Mouse (Mus musculus) megakaryocyte, adult 5-6 weeks (primary cell): ENCODE results near the gene Fbxl12. TPM values are rescaled to one million over a fixed set of nuclear protein-coding genes. Genes with fewer than 3 reads are reported as not detected.
"Not testable (repeated sequence)": the region's sequence is repeated elsewhere in the genome, so short reads cannot be mapped to it uniquely, and the experiment has no call there.

ENCODE experiments used
- ATAC-seq: 2 replicates; pipeline ENCODE4 v1.8.0; 2016; ENCODE audit warnings: mild to moderate bottlenecking, inconsistent platforms; ENCODE audit not compliant: poor library complexity, severe bottlenecking
- total RNA-seq, 2 experiments: library from RNA; stranded (forward) in 1 of 2; stranded (reverse) in 1 of 2; fragments of 153-499, 151-499 nt in 1 of 2; fragments of 221-1000, 200-1000 nt in 1 of 2; gene quantifications; 2 replicates each; pipeline versions ENCODE4 v1.2.3 to v1.2.4; 2015 to 2017

Fbxl12 gene
- total RNA-seq, 2 experiments from 2014 or later = 4.1 to 20.1 TPM

DNA sequence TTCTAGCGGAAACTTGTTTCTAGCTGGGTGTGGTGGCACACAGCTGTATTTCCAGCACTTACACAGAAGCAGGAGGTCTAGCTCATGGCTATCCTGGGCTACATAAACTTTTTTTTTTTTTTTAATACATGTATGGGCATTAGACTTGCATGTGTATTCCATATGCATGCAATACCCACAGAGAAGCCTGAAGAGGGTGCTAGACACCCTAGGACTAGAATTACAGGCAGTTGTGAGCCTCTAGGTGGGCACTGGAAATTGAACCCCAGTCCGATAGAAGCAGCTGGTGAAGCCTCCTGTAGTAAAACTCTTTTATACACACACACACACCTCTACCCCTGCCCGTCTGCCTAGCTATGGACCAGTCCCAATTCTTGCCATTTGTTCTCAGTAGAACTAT is 9.3 kb upstream of the Fbxl12 start:
- no peak for ATAC-seq

- ATAC-seq = peak; percentile 11
Observed at GRCm38 (mm10) chr9:20652260-20652658, 7.7 kb upstream of the Fbxl12 start.

DNA sequence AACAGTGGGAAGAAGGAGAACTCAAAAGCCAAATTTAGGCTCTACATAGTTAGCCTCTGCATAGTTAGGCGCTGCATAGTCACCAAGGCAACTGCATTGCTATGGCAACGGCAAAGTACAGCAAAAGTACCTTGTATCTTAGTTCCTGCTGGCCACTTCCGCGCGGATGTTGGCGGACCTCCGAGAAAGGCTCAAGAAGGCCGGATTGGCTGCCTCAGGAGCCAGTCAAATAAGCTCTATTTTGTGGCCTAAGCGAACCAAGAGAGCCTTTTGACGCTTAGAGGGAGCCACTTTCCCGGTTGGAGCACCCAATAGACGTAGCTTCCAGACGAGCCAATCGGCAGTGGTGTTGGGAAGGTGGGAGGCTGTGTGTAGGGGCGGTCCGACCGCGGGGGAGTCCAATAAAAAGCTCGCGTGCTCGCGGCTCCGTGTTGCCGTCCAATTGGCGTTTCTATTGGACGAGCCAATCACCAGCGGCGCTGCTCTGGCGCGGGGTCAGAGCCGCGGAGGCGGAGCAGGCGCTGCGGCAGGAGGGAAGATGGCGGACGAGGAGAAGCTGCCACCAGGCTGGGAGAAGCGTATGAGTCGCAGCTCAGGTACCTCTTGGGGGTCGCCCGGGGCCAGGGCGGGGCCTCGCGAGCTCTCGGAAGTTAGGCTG is 7.2 kb upstream of the Fbxl12 start, which contains the start of gene Pin1:
Pin1 (plus strand) TSS at position 494 of the 658 bp plus-strand sequence.
- ATAC-seq = peak; percentile 96

DNA sequence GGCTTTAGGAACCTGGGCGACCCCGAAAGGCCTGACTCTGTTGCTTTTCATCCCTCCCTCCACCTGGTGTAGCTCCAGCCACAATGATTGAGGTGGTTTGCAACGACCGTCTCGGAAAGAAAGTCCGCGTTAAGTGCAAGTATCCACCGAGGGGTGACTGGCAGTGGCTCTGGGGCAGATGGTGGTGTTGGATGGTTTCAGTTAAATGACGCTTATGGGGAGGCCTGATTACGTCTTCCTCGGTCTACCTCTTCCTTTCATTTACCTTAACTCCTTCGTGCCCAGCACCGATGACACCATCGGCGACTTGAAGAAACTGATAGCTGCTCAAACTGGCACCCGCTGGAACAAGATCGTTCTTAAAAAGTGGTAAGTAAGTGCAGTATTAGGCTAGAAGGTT is 554 bp upstream of the Fbxl12 start:
- ATAC-seq = peak; percentile 13

DNA sequence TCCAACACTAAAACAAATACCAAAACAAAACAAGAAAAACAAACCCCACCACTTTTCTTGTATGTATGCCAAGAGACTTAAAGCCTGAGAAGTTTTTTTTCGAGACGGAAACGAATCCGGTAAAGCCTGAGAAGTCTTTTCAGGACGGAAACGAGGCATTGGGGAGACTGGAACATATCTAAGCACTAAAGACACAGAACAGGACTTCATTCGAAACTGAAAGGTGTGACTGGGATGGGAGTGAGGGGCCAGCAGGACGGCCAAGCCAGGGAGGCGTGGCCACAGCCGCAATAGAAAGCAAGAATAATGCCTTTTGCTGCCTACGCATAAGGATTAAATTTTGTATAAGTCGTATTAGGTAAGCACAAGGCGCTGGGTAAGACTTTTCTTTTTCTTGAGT is 786 bp downstream of the Fbxl12 start:
- no peak for ATAC-seq

DNA sequence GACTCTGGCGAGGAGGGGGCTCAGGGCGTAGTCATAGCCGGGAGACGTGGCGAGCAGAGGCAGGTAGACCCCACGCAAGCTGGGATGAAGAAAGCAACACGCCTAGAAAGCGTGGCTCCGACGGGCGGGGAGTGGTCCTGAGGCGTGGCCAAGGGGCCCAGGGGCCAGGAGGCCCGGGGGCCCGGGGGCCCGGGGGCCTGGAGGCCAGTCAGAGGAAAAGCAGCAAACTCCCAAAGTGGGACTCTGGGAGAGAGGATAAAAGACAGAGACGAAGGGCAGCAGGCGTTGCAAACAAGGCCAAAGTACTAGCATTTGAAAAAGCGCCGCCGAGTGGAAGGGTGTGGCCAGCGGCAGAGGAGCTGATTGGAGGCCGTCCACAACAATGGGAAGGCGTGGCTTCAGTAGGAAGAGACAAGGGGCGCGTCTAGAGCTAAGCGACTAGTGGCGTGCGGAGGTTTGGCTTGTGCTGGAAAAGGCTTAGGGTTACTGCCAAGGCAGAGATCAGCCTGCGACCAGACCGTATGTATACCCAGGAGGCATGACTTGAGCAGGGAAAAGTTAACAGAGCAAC is 1.6 kb downstream of the Fbxl12 start:
- peak; percentile 84 for ATAC-seq

DNA sequence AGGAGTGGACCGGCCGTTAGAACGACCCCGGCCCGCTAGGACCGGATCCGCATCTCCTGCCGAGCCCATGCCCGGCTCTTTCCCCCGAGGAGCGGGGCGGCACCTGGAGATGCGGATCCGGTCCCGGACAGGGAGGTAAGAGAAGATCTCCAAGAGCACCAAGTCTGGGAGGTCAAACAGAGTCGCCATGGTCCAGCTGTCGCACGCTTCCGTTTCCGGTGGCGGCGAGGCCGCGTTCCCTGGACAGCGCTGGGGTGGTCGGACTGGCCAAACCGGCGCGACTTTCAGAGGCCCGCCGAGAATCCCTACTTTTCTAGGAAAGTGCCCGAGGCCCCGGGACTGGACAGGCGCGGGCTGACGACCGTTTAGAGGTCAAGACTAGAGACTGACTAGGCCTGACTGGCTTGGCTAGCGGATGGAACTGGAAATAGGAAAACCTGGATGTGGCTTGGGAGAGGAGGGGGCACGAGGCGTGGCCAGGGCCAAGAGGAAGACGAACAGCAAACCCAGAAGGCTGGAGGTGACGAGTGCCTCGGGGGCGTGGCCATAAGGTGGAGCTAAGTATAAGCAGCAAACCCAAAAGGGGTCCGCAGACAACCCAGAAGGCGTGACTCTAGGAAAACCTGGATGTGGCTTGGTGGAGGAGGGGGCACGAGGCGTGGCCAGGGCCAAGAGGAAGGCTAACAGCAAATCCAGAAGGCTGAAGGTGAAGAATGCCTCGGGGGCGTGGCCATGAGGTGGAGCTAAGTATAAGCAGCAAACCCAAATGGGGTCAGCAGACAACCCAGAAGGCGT is 2.3 kb downstream of the Fbxl12 start, which contains the start of gene Ubl5:
Ubl5 (plus strand) TSS at position 778 of the 795 bp plus-strand sequence.
- ATAC-seq = peak; percentile 24

DNA sequence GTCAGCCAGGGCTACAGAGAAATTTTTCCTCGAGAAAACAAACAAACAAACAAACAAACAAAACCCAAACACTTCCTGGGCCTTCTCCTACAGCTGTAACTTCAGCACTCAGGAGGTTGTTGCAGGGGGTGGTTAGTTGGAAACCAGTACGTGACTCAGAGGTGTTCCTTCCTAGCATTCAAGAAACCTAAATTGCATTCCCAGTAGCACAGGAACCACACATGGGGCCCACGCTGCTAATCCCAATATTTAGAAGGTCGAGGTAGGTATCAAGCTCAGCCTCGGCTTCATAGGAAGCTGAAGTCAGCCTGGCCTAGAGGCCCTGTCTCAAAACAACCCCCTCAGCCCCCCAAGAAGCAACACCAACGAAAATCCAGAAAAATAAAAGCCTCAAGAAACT is 3.1 kb downstream of the Fbxl12 start:
- ATAC-seq = no peak

DNA sequence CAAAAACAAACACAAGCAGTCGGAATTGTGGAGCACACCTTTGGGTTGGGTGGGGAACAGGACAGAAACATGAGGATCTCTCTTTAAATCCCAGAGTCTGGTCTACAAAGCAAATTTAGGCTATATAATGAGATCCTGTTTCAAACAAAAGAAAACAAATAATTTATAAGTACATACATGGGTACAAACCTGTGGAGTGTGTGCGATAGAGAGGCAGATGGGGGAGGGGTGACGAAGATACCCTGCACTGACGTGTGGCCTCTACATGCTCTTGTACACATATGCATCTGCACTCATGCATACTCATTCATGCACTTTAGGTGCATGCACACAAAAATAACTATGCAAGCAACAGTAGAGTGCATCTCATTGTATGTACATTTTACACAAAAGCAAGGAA is 5.1 kb downstream of the Fbxl12 start:
- no peak for ATAC-seq

DNA sequence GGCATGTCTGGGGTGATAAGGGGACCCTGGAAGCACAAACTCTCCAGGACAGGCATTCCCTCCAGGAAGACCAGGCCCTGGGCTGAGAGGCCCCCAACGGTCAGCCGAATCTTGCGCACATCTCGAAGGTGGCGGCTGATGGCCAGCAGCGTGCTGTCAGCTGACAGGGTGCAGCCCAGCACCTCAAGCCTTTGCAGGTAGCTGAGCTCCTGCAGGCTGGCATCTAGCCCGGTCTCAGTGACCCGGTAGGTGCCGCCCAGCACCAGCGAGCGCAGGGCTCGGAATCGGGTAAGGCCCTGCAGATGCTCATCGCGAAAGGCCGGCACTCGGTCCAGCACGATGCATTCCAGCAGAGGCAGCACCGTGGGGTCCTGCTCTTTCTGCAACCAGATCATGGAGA is 6.0 kb downstream of the Fbxl12 start:
- ATAC-seq = no peak

DNA sequence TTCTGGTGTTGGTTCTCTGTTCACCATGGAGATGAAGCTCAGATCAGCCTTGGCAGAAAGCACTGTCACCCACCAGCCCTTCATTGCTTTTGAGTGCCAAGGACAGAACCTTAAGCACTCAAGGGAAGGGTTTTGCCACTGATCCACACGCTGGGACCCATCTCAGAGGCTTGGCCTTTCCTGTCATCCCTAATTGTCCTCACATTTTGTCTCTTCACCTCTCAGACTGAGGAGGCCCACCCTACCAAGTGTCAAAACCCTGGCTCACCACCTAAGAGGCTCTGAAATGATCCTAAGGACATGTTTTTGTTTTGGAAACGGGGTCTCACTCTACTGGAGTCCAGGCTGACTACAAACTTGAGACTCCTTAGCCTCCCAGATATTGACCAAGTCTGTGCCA is 7.8 kb downstream of the Fbxl12 start:
- ATAC-seq = no peak

DNA sequence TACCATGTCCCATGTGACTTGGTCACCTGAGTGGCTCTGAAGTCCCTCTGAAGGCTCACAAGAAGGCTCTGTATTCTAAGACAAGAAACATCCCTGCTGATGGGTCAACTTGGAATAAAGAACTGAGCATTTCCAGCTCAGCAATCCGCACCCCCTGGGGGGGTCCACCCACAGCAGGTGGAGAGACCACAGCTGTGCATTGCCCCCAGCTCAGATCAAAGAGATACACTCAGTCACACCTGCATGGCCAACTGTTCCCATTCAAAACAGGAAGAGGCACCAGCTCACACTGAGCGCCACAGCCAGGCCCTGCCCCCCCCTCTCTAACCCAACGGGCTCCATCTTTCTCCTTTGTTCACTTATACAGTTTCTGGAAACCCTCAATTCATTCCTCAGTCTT is 8.3 kb downstream of the Fbxl12 start:
- ATAC-seq = no peak

DNA sequence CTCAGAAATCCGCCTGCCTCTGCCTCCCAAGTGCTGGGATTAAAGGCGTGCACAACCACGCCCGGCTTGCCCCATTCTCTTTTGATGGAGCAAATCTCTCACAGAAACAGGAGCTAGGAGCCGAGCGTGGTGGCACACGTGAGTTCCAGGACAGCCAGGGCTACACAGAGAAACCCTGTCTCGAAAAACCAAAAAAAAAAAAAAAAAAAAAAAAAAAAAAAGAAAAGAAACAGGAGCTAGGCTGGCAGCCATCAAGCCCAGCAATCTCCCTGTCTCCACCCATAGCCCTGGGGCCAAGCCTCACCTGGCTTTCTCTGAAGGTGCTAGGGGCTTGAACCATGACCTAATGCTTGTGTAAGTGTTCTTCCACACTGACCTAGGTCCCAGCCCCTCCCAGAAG is 8.9 kb downstream of the Fbxl12 start:
- not testable (repeated sequence) for ATAC-seq

- no peak for ATAC-seq
Observed at GRCm38 (mm10) chr9:20631332-20631731, 13.2 kb downstream of the Fbxl12 start.

- ATAC-seq = no peak
Observed at GRCm38 (mm10) chr9:20616685-20617084, 27.9 kb downstream of the Fbxl12 start.

DNA sequence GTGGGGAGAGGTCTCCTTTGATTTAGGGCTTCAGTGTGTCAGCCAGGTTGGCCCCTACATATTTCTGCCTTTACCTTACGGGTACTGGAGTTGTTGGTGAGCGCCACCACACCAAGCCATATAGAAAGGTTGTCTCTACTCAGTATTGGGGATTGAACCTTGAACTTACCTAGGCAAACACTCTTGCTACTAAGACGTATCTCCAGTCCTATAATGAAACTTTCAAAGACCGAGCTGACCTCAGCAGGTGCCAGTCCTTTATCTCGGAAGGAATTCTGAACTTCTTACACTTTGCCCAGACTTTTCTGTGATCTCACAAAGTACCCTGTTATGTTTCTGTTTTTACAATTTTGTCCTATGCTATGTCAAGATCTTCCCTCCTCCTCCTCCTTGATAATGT is 32.6 kb downstream of the Fbxl12 start:
- no peak for ATAC-seq

GRCm38 (mm10) chr9:20609831-20610464 is 34.6 kb downstream of the Fbxl12 start:
- ATAC-seq = no peak

DNA sequence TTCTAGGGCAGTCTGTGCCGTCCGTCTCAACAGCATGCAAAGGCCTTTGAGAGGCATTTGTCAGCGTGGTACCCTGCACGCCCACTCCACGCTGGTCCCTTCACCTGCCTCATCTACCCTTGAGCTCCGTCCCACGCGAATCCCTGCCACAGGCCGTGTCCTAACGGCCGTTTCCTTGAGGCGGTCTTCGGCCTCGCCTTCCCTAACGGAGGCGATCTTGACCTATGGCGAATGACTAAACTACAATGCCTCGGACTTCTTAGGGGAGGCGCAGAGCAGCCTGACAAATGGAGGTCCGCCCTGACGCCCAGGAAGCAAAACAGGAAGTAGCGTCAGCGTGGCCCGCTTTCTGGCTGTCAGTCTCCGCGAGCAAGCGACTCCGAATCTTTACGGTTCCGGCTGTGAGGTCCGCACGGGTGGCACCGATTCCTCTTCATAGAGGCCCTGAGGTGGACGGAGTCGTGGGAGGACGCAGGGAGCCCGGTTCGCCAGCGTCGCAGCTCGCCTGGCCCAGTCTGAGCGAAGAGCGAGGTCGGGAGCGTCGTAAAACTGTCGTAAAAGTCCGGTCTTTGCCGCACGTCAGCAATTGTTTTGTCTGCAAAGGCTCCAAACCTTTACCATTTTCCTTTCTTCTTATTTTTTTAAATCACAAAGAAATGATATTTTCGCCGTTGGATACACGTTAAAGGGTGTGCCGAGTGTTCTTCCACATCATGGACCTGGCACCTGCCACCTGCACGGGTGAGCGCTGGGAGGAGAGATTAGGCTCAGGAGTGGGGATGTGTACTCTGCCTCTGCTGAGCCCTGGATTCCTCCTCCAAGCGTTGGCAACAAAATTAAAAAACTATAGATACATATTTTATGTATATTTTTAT is 37.2 kb downstream of the Fbxl12 start:
- ATAC-seq = peak; percentile 99

- ATAC-seq = no peak
Observed at GRCm38 (mm10) chr9:20606269-20606668, 38.3 kb downstream of the Fbxl12 start.

- peak; percentile 72 for ATAC-seq
Observed at GRCm38 (mm10) chr9:20601270-20601669, 43.3 kb downstream of the Fbxl12 start.
